Mouse (Mus musculus) kidney, embryonic 16.5 days (tissue): Measurements from ENCODE around the gene Bckdk. TPM values are rescaled to one million over a fixed set of nuclear protein-coding genes. Genes with fewer than 3 reads are reported as not detected.

Experiments used
- ATAC-seq: fragments of 200-750 bp; cut with Nextera tagmentation; 2 replicates; pipeline ENCODE4 v1.8.0; 2017; ENCODE audit warnings: moderate TSS enrichment; ENCODE audit not compliant: low FRiP score, low TSS enrichment
- H3K27ac ChIP-seq: fragments of 300-500 bp; sonication (generic); 2 replicates; pipeline ENCODE4 v1.5.1; 2014; ENCODE audit warnings: low read length
- H3K27me3 ChIP-seq: fragments of 300-500 bp; sonication (generic); 2 replicates; pipeline ENCODE4 v1.6.1; 2014; ENCODE audit warnings: low read length, control low read depth, mixed read lengths; ENCODE audit not compliant: insufficient read depth
- H3K36me3 ChIP-seq: fragments of 300-500 bp; sonication (generic); 2 replicates; pipeline ENCODE4 v1.6.1; 2014; ENCODE audit warnings: low read length, control low read depth, mixed read lengths; ENCODE audit not compliant: insufficient read depth
- H3K4me1 ChIP-seq: fragments of 300-500 bp; sonication (generic); 2 replicates; pipeline ENCODE4 v1.6.1; 2014; ENCODE audit warnings: low read length, control low read depth, mixed read lengths; ENCODE audit not compliant: insufficient read depth
- H3K4me2 ChIP-seq: fragments of 300-500 bp; sonication (generic); replicated peaks from 2 replicates; pipeline ENCODE4 v1.6.1; 2014; ENCODE audit warnings: low read depth, low read length
- H3K4me3 ChIP-seq: fragments of 300-500 bp; sonication (generic); 2 replicates; pipeline ENCODE4 v1.5.1; 2014; ENCODE audit warnings: mild to moderate bottlenecking, low read length
- H3K9ac ChIP-seq: fragments of 300-500 bp; sonication (generic); replicated peaks from 2 replicates; pipeline ENCODE4 v1.6.1; 2014; ENCODE audit warnings: low read length
- H3K9me3 ChIP-seq: fragments of 300-500 bp; sonication (generic); 2 replicates; pipeline ENCODE4 v1.6.1; 2016; ENCODE audit warnings: low read length, control low read depth
- WGBS: fragments of 180-500 bp; shearing (Covaris S2); extraction: QIAGEN DNeasy Blood & Tissue Kit; methylation state at CpG from one replicate; pipeline ENCODE4 v1.1.7; 2014; 5-methylcytosine and 5-hydroxymethylcytosine counted together
- polyA plus RNA-seq: library from polyadenylated mRNA; unstranded; fragments of >200 nt; fragmentation: Nextera tagmentation; extraction: Ambion mirVana; gene quantifications from 2 replicates; pipeline ENCODE4 v1.2.1, GENCODE M21; 2015

Bckdk gene
- polyA plus RNA-seq = 155 and 156 TPM in 2 replicates

- H3K36me3 ChIP-seq = peaks cover 40% of the 10 kb centered on the region
- 4% methylated on average over 38 of the region's 38 CpGs for WGBS
- H3K4me3 ChIP-seq = peak within 1 kb of the TSS; percentile 91
- peak within 1 kb of the TSS; percentile 96 for H3K9ac ChIP-seq
- peak within 1 kb of the TSS; percentile 92 for H3K4me2 ChIP-seq
- H3K27ac ChIP-seq = peak within 1 kb of the TSS; percentile 90
- ATAC-seq = peak; percentile 92
- no peaks in the 10 kb centered on the region for H3K9me3 ChIP-seq
- no peaks in the 10 kb centered on the region for H3K27me3 ChIP-seq
- H3K4me1 ChIP-seq = peaks cover 12% of the 10 kb centered on the region
These were observed at the start of gene Bckdk for GRCm38 (mm10) chr7:127903971-127904796. TSS of gene Bckdk (plus strand) at chr7:127904082.

- no peak overlapping the region for H3K27ac ChIP-seq
- no peak overlapping the region for H3K4me2 ChIP-seq
- no peaks in the 10 kb centered on the region for H3K27me3 ChIP-seq
- H3K36me3 ChIP-seq = no peaks in the 10 kb centered on the region
- H3K9me3 ChIP-seq = no peaks in the 10 kb centered on the region
- H3K4me1 ChIP-seq = no peaks in the 10 kb centered on the region
- 98% methylated on average over 6 of the region's 6 CpGs for WGBS
- H3K4me3 ChIP-seq = no peak overlapping the region
- no peak for ATAC-seq
- no peak overlapping the region for H3K9ac ChIP-seq
These were observed 45.6 kb upstream of the Bckdk start for GRCm38 (mm10) chr7:127858258-127858657.

- no peaks in the 10 kb centered on the region for H3K27me3 ChIP-seq
- no peak overlapping the region for H3K4me2 ChIP-seq
- H3K27ac ChIP-seq = no peak overlapping the region
- H3K4me3 ChIP-seq = no peak overlapping the region
- no peak overlapping the region for H3K9ac ChIP-seq
- H3K9me3 ChIP-seq = no peaks in the 10 kb centered on the region
- H3K4me1 ChIP-seq = no peaks in the 10 kb centered on the region
- 91% methylated on average over 12 of the region's 12 CpGs for WGBS
- ATAC-seq = no peak
- H3K36me3 ChIP-seq = peaks cover 32% of the 10 kb centered on the region
These were observed 37.4 kb upstream of the Bckdk start for GRCm38 (mm10) chr7:127866434-127866833.

- Histone ChIP-seq H3K9me3 (no peaks in the 10 kb centered on the region), H3K4me1 (no peaks in the 10 kb centered on the region), H3K4me3 (no peak overlapping the region), H3K27ac (no peak overlapping the region), H3K9ac (no peak overlapping the region), H3K27me3 (no peaks in the 10 kb centered on the region), H3K4me2 (no peak overlapping the region), H3K36me3 (peaks cover 32% of the 10 kb centered on the region)
- no peak for ATAC-seq
- WGBS = 96% methylated on average over 18 of the region's 18 CpGs
These were observed 36.2 kb upstream of the Bckdk start for GRCm38 (mm10) chr7:127867641-127868040.

- Histone ChIP-seq H3K9ac (0 out of 2 replicates have a peak overlapping the region, but pooled peaks have one; percentile 29), H3K4me2 (no peak overlapping the region), H3K4me1 (peaks cover 12% of the 10 kb centered on the region), H3K36me3 (peaks cover 30% of the 10 kb centered on the region), H3K9me3 (no peaks in the 10 kb centered on the region), H3K4me3 (no peak overlapping the region), H3K27me3 (no peaks in the 10 kb centered on the region), H3K27ac (no peak overlapping the region)
- ATAC-seq = peak; percentile 52
- 68% methylated on average over 3 of the region's 3 CpGs for WGBS
These were observed 34.6 kb upstream of the Bckdk start for GRCm38 (mm10) chr7:127869149-127869810.

GRCm38 (mm10) chr7:127870136-127870821 lies 33.6 kb upstream of the Bckdk start:
- Histone ChIP-seq H3K27me3 (no peaks in the 10 kb centered on the region), H3K4me2 (no peak overlapping the region), H3K4me1 (peaks cover 16% of the 10 kb centered on the region), H3K9me3 (no peaks in the 10 kb centered on the region), H3K27ac (no peak overlapping the region), H3K36me3 (peaks cover 26% of the 10 kb centered on the region), H3K4me3 (no peak overlapping the region), H3K9ac (no peak overlapping the region)
- no peak for ATAC-seq
- 83% methylated on average over 5 of the region's 5 CpGs for WGBS

- Histone ChIP-seq H3K36me3 (peaks cover 28% of the 10 kb centered on the region), H3K4me1 (peaks cover 26% of the 10 kb centered on the region), H3K27ac (peak overlapping the region; percentile 99), H3K9me3 (no peaks in the 10 kb centered on the region), H3K4me3 (peak overlapping the region; percentile 93), H3K27me3 (no peaks in the 10 kb centered on the region), H3K4me2 (peak overlapping the region; percentile 85), H3K9ac (peak overlapping the region; percentile 91)
- ATAC-seq = peak; percentile 31
- 4% methylated on average over 20 of the region's 20 CpGs for WGBS
These were observed 28.9 kb upstream of the Bckdk start for GRCm38 (mm10) chr7:127874812-127875626.

GRCm38 (mm10) chr7:127875627-127876001 lies 28.3 kb upstream of the Bckdk start:
- peaks cover 32% of the 10 kb centered on the region for H3K36me3 ChIP-seq
- WGBS = under 1% methylated on average over 41 of the region's 43 CpGs

GRCm38 (mm10) chr7:127876041-127876466 lies 27.8 kb upstream of the Bckdk start, which contains the start of gene Zfp646:
TSS of gene Zfp646 (plus strand) at chr7:127876221.
- no peaks in the 10 kb centered on the region for H3K9me3 ChIP-seq
- H3K36me3 ChIP-seq = peaks cover 33% of the 10 kb centered on the region
- H3K4me1 ChIP-seq = peaks cover 26% of the 10 kb centered on the region
- ATAC-seq = peak; percentile 92
- H3K27ac ChIP-seq = peak within 1 kb of the TSS; percentile 99
- no peaks in the 10 kb centered on the region for H3K27me3 ChIP-seq
- peak within 1 kb of the TSS; percentile 93 for H3K4me3 ChIP-seq
- WGBS = under 1% methylated on average over 40 of the region's 41 CpGs
- H3K9ac ChIP-seq = peak within 1 kb of the TSS; percentile 91
- H3K4me2 ChIP-seq = peak within 1 kb of the TSS; percentile 85

More at GRCm38 (mm10) chr7:127875627-127876001, 28.3 kb upstream of the Bckdk start:
- peak overlapping the region; percentile 91 for H3K9ac ChIP-seq
- peak overlapping the region; percentile 85 for H3K4me2 ChIP-seq
- peak overlapping the region; percentile 99 for H3K27ac ChIP-seq
- no peaks in the 10 kb centered on the region for H3K27me3 ChIP-seq
- peak overlapping the region; percentile 93 for H3K4me3 ChIP-seq
- H3K9me3 ChIP-seq = no peaks in the 10 kb centered on the region
- H3K4me1 ChIP-seq = peaks cover 26% of the 10 kb centered on the region
- peak; percentile 96 for ATAC-seq
